ENCODE assay signal across 10 mouse cellular contexts in genomic region chr2:92967032-92967838, GRCm38 (mm10). TPM values are rescaled to one million over a fixed set of nuclear protein-coding genes. Genes with fewer than 3 reads are reported as not detected.
DNase-seq lines count a peak whose midpoint lies in the region; ATAC-seq and TF ChIP-seq lines count a peak whose summit lies in the region.
"Had no signal": no experiment of that assay in that cellular context is flagged by ENCODE, and none has a peak within 500 bp of the region (broad histone marks: within the 10 kb centered on the region; RNA-seq: fewer than 3 reads in every experiment).

No protein-coding gene starts in this region.

- peak; percentile 29; the same call in 1 of the 2 replicates for ATAC-seq in heart, embryonic 16.5 days (replicated peaks; ENCODE audit: extremely low read depth, insufficient read depth, low FRiP score)
- no peak; the same call in 1 of the 2 replicates for ATAC-seq in hindbrain, embryonic 14.5 days (ENCODE audit: low FRiP score)
- no peak for ATAC-seq in limb, embryonic 14.5 days (ENCODE audit: low FRiP score, low read depth)
- ATAC-seq in stomach, embryonic 14.5 days (ENCODE audit: insufficient number of reproducible peaks, insufficient read depth, low FRiP score, low read depth): peak; percentile 68; the same call in 1 of the 2 replicates

- H3K9me3 ChIP-seq in heart, embryonic 16.5 days (replicated peaks; ENCODE audit: control insufficient read depth, low read length): peaks cover 3% of the 10 kb centered on the region; the same call in 1 of the 2 replicates
- no peaks in the 10 kb centered on the region for H3K9me3 ChIP-seq in hindbrain, embryonic 14.5 days (ENCODE audit: control insufficient read depth, low read length)
- no peaks in the 10 kb centered on the region for H3K9me3 ChIP-seq in limb, embryonic 14.5 days (ENCODE audit: control insufficient read depth, low read length)
- no peaks in the 10 kb centered on the region for H3K9me3 ChIP-seq in stomach, embryonic 14.5 days (ENCODE audit: control insufficient read depth, low read depth, low read length)

- no peak overlapping the region for H3K4me2 ChIP-seq in heart, embryonic 16.5 days (ENCODE audit: low read depth, low read length)
- H3K4me2 ChIP-seq in hindbrain, embryonic 14.5 days (replicated peaks): no peak overlapping the region
- 0 out of 2 replicates have a peak overlapping the region, but pooled peaks have one; percentile 11 for H3K4me2 ChIP-seq in limb, embryonic 14.5 days (replicated peaks; ENCODE audit: low read depth, low read length, severe bottlenecking)
- no peak overlapping the region for H3K4me2 ChIP-seq in stomach, embryonic 14.5 days (replicated peaks; ENCODE audit: low read depth, low read length)

- H3K27me3 ChIP-seq in heart, embryonic 16.5 days (ENCODE audit: control insufficient read depth, insufficient read depth, low read length): no peaks in the 10 kb centered on the region
- no peaks in the 10 kb centered on the region for H3K27me3 ChIP-seq in hindbrain, embryonic 14.5 days (ENCODE audit: control insufficient read depth, insufficient read depth, low read length)
- H3K27me3 ChIP-seq in limb, embryonic 14.5 days (ENCODE audit: control insufficient read depth, insufficient read depth, low read length): no peaks in the 10 kb centered on the region
- no peaks in the 10 kb centered on the region for H3K27me3 ChIP-seq in stomach, embryonic 14.5 days (ENCODE audit: control insufficient read depth, insufficient read depth, low read length)

- TF ChIP-seq POLR2A in limb, embryonic 14.5 days (IDR thresholded peaks at IDR 0.05; ENCODE audit: borderline replicate concordance, extremely low read depth, insufficient read depth, insufficient read length): no peak

- H3K27ac ChIP-seq in heart, embryonic 16.5 days (ENCODE audit: low read length): no peak overlapping the region
- peak overlapping the region; percentile 36; the same call in 1 of the 2 replicates for H3K27ac ChIP-seq in hindbrain, embryonic 14.5 days
- H3K27ac ChIP-seq in limb, embryonic 14.5 days (replicated peaks; ENCODE audit: low read depth, low read length): 0 out of 2 replicates have a peak overlapping the region, but pooled peaks have one; percentile 28
- H3K27ac ChIP-seq in stomach, embryonic 14.5 days (ENCODE audit: low read length): peak overlapping the region; percentile 40; the same call in 1 of the 2 replicates

- H3K4me1 ChIP-seq in heart, embryonic 16.5 days (ENCODE audit: control insufficient read depth, insufficient read depth, low read length): peaks cover 12% of the 10 kb centered on the region
- peaks cover 16% of the 10 kb centered on the region; the same call in 1 of the 2 replicates for H3K4me1 ChIP-seq in hindbrain, embryonic 14.5 days (replicated peaks; ENCODE audit: control insufficient read depth, insufficient read depth, low read length)
- peaks cover 12% of the 10 kb centered on the region for H3K4me1 ChIP-seq in limb, embryonic 14.5 days (ENCODE audit: control insufficient read depth, insufficient read depth, low read length)
- peaks cover 8% of the 10 kb centered on the region for H3K4me1 ChIP-seq in stomach, embryonic 14.5 days (ENCODE audit: control insufficient read depth, insufficient read depth, low read length)

- H3K4me3 ChIP-seq in heart, embryonic 16.5 days (ENCODE audit: low read length): no peak overlapping the region
- no peak overlapping the region for H3K4me3 ChIP-seq in hindbrain, embryonic 14.5 days (replicated peaks; ENCODE audit: low read length)
- H3K4me3 ChIP-seq in limb, embryonic 14.5 days (replicated peaks; ENCODE audit: low read length): no peak overlapping the region
- no peak overlapping the region for H3K4me3 ChIP-seq in stomach, embryonic 14.5 days (ENCODE audit: low read depth, low read length)

- DNase-seq in heart, adult 8-10 months (ENCODE audit: low spot score): no peak
- no peak for DNase-seq in hindbrain, embryonic 14.5 days (ENCODE audit: low spot score)
- no peak for DNase-seq in limb, embryonic 14.5 days (ENCODE audit: low spot score)
- no peak for DNase-seq in cerebellum, postnatal 36 days
- DNase-seq in right cerebral cortex, postnatal 25 days: no peak
- DNase-seq in right cerebral cortex, adult 2 months (ENCODE audit: low spot score in 2 of 2): no peak
- DNase-seq: thymus, adult 2 months had no signal

- H3K9ac ChIP-seq in heart, embryonic 16.5 days (ENCODE audit: low read length): peak overlapping the region; percentile 47
- H3K9ac ChIP-seq in hindbrain, embryonic 14.5 days: no peak overlapping the region
- H3K9ac ChIP-seq in limb, embryonic 14.5 days (ENCODE audit: low read depth, low read length, severe bottlenecking): no peak overlapping the region
- H3K9ac ChIP-seq in stomach, embryonic 14.5 days (replicated peaks; ENCODE audit: low read depth, low read length): no peak overlapping the region

- 27% methylated on average over 10 of the region's 10 CpGs for WGBS in heart, embryonic 16.5 days
- 34% methylated on average over 10 of the region's 10 CpGs for WGBS in hindbrain, embryonic 14.5 days
- 23% methylated on average over 10 of the region's 10 CpGs for WGBS in limb, embryonic 14.5 days
- WGBS in stomach, embryonic 14.5 days: 16% methylated on average over 10 of the region's 10 CpGs

- peaks cover 4% of the 10 kb centered on the region for H3K36me3 ChIP-seq in heart, embryonic 16.5 days (ENCODE audit: control insufficient read depth, insufficient read depth)
- H3K36me3 ChIP-seq in hindbrain, embryonic 14.5 days (replicated peaks; ENCODE audit: control insufficient read depth, insufficient read depth): peaks cover 8% of the 10 kb centered on the region
- H3K36me3 ChIP-seq in limb, embryonic 14.5 days (ENCODE audit: control insufficient read depth, insufficient read depth, low read length): peaks cover 22% of the 10 kb centered on the region
- peaks cover 6% of the 10 kb centered on the region; the same call in 1 of the 2 replicates for H3K36me3 ChIP-seq in stomach, embryonic 14.5 days (ENCODE audit: control insufficient read depth, insufficient read depth, low read length)

RNA-seq across cellular contexts. Expression of gene Syt13, which starts 52.3 kb away (rescaled TPM):
- polyA plus RNA-seq in heart, embryonic 16.5 days (2015; fragmentation: Nextera tagmentation; extraction: Ambion mirVana): 1.2 and 2.7 TPM in 2 replicates
- under 1 TPM; 0.25 to 0.94 (median 0.38) TPM for total RNA-seq in heart, adult 8-10 months (2022)
- polyA plus RNA-seq in hindbrain, embryonic 14.5 days (2014; fragmentation: Nextera tagmentation; extraction: Ambion mirVana): 29.7 and 39.8 TPM in 2 replicates
- 11.3 and 11.7 TPM in 2 replicates for polyA plus RNA-seq in limb, embryonic 14.5 days (2012; rRNA removed)
- polyA plus RNA-seq in limb, embryonic 14.5 days (2014; fragmentation: Nextera tagmentation; extraction: Ambion mirVana): 7.8 and 8.4 TPM in 2 replicates
- 7.7 and 9.6 TPM in 2 replicates for polyA plus RNA-seq in stomach, embryonic 14.5 days (2014; fragmentation: Nextera tagmentation; extraction: Ambion mirVana)
- total RNA-seq: common myeloid progenitor, adult 5-6 weeks had no signal

Comparison
In these comparisons a context has a peak if more than half of its experiments do, and no peak if none do; other contexts are left out.
1. ATAC-seq: peak in heart, embryonic 16.5 days (single experiment) and stomach, embryonic 14.5 days (single experiment); none in hindbrain, embryonic 14.5 days (single experiment) and limb, embryonic 14.5 days (single experiment).